Mouse (Mus musculus) kidney, postnatal 0 days (tissue): ENCODE measurements around the gene Lipn. TPM values are rescaled to one million over a fixed set of nuclear protein-coding genes. Genes with fewer than 3 reads are reported as not detected.

Source experiments
- ATAC-seq: fragments of 200-750 bp; cut with Nextera tagmentation; replicated peaks from 2 replicates; pipeline ENCODE4 v1.8.0; 2017; ENCODE audit warnings: low read depth, moderate number of reproducible peaks, moderate TSS enrichment, moderate library complexity; ENCODE audit not compliant: low FRiP score
- DNase-seq: peaks from one replicate; pipeline ENCODE4 v3.0.0-alpha.2; 2016; ENCODE audit warnings: low spot score
- H3K27ac ChIP-seq: fragments of 300-500 bp; sonication (generic); 2 replicates; pipeline ENCODE4 v1.5.1; 2014; ENCODE audit warnings: mild to moderate bottlenecking
- H3K27me3 ChIP-seq: fragments of 300-500 bp; sonication (generic); 2 replicates; pipeline ENCODE4 v1.6.1; 2014; ENCODE audit warnings: low read length, mixed read lengths; ENCODE audit not compliant: insufficient read depth
- H3K36me3 ChIP-seq: fragments of 300-500 bp; sonication (generic); 2 replicates; pipeline ENCODE4 v1.6.1; 2014; ENCODE audit warnings: low read length, mixed read lengths; ENCODE audit not compliant: insufficient read depth
- H3K4me1 ChIP-seq: fragments of 300-500 bp; sonication (generic); replicated peaks from 2 replicates; pipeline ENCODE4 v1.6.1; 2014; ENCODE audit warnings: antibody characterized with exemption, low read length, mixed read lengths; ENCODE audit not compliant: insufficient read depth
- H3K4me2 ChIP-seq: fragments of 300-500 bp; sonication (generic); 2 replicates; pipeline ENCODE4 v1.6.1; 2014; ENCODE audit warnings: mild to moderate bottlenecking, low read length, moderate library complexity, mixed read lengths
- H3K4me3 ChIP-seq: fragments of 300-500 bp; sonication (generic); replicated peaks from 2 replicates; pipeline ENCODE4 v1.5.1; 2014; ENCODE audit warnings: low read depth, low read length
- H3K9ac ChIP-seq: fragments of 300-500 bp; sonication (generic); 2 replicates; pipeline ENCODE4 v1.6.1; 2014; ENCODE audit warnings: low read depth, low read length
- H3K9me3 ChIP-seq: fragments of 300-500 bp; sonication (generic); replicated peaks from 2 replicates; pipeline ENCODE4 v1.6.1; 2016; ENCODE audit warnings: low read length, inconsistent platforms, mixed read lengths
- CTCF ChIP-seq: IDR thresholded peaks from 2 replicates; pipeline ENCODE4 v1.5.1; 2016; ENCODE audit warnings: antibody characterized with exemption, low read depth, mild to moderate bottlenecking, moderate library complexity
- WGBS: fragments of 180-500 bp; shearing (Covaris S2); extraction: QIAGEN DNeasy Blood & Tissue Kit; methylation state at CpG from one replicate; pipeline ENCODE4 v1.1.7; 2014; 5-methylcytosine and 5-hydroxymethylcytosine counted together
- microRNA-seq: library from miRNA; unstranded; fragments of <30 nt; microRNA quantifications from one replicate; pipeline ENCODE4, GENCODE M21; 2016
- polyA plus RNA-seq: library from polyadenylated mRNA; unstranded; fragments of >200 nt; fragmentation: Nextera tagmentation; extraction: Ambion mirVana; gene quantifications from 2 replicates; pipeline ENCODE4 v1.2.1, GENCODE M21; 2015

Lipn gene
- polyA plus RNA-seq, 1 experiment from 2014 or later: not detected

DNA sequence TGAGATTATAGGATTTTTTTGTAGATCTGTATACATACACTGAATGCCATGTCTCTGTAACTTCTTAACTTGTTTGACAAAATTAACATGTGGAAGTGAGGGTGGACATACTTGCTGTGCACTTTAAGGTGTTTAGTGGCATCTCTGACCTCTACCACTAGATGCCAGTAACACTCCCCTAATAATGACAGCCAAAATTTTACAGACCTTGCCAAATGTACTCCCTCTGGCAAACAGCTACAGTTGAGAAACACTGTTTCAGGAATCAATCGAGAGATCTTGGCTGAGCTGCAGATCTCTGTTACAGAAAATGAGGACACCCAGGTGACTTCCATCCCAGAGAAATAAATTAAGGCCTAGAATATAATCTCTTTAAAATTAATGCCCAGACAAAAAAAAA is 29.1 kb downstream of the Lipn start:
- Histone ChIP-seq H3K9ac (no peak overlapping the region), H3K27me3 (no peaks in the 10 kb centered on the region), H3K27ac (no peak overlapping the region), H3K4me2 (no peak overlapping the region), H3K4me1 (no peaks in the 10 kb centered on the region), H3K9me3 (no peaks in the 10 kb centered on the region), H3K4me3 (no peak overlapping the region), H3K36me3 (no peaks in the 10 kb centered on the region)
- TF ChIP-seq CTCF: peak; percentile 12; the same call in 1 of the 2 replicates
- ATAC-seq: no peak
- no peak for DNase-seq
- 68% methylated on average over 1 of the region's 1 CpGs for WGBS

DNA sequence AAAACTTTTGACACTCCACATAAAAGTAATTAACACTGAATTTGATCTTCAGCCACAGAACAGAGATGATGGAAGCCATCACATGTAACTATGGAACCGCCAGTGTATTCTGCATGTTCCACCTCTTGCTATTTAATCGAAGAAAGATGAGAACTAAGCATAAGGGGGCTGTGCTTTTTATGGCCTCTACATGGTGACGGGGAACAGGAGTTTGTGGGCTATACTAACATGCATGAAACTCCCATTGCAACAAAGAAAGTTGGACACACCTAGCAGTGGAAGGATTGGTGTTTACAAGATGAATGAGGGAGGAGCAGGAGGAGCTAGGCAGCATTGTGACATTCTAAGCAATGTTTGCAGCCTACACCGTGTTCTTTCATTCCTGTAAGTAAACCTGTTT is 33.5 kb downstream of the Lipn start, which contains the start of gene Lipm:
Lipm (plus strand) TSS at position 301 of the 400 bp plus-strand sequence.
- Histone ChIP-seq H3K9ac (no peak within 1 kb of the TSS), H3K4me1 (no peaks in the 10 kb centered on the region), H3K27ac (no peak within 1 kb of the TSS), H3K4me2 (no peak within 1 kb of the TSS), H3K4me3 (no peak within 1 kb of the TSS), H3K27me3 (no peaks in the 10 kb centered on the region), H3K9me3 (no peaks in the 10 kb centered on the region), H3K36me3 (no peaks in the 10 kb centered on the region)
- DNase-seq: no peak
- no peak for ATAC-seq
- TF ChIP-seq CTCF: no peak
- 77% methylated on average over 4 of the region's 4 CpGs for WGBS

- TF ChIP-seq CTCF: no peak
- WGBS: 83% methylated on average over 7 of the region's 7 CpGs
- no peaks in the 10 kb centered on the region for H3K27me3 ChIP-seq
- DNase-seq (no peak), ATAC-seq (no peak)
- H3K4me3 ChIP-seq: no peak overlapping the region
- no peaks in the 10 kb centered on the region for H3K36me3 ChIP-seq
- H3K9me3 ChIP-seq: no peaks in the 10 kb centered on the region
- no peak overlapping the region for H3K4me2 ChIP-seq
- H3K4me1 ChIP-seq: no peaks in the 10 kb centered on the region
- no peak overlapping the region for H3K9ac ChIP-seq
- H3K27ac ChIP-seq: no peak overlapping the region
Observed at GRCm38 (mm10) chr19:34101888-34102287, 34.7 kb downstream of the Lipn start.

DNA sequence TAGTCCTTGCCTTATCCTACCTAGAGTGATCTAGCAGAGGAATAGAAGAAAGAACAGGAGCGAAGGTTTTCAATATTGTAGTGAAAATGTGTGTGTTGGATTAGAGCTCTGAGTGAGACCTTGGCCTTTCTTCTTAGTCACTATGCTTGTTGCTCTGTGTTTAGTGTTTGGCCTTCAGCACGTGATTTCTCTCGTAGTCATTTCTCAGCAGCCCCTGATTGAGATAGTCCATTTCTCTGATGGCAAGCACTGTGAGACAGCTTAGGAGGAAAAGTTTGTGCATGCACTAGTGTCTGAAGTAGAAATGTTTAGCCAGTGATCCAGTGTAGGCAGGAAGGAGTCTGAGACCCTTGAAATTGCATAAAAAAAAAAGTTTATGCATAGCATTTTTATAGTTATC is 37.7 kb downstream of the Lipn start:
- no peak overlapping the region for H3K27ac ChIP-seq
- no peaks in the 10 kb centered on the region for H3K4me1 ChIP-seq
- no peak overlapping the region for H3K4me2 ChIP-seq
- WGBS: 90% methylated on average over 3 of the region's 3 CpGs
- TF ChIP-seq CTCF: no peak
- H3K9me3 ChIP-seq: no peaks in the 10 kb centered on the region
- H3K27me3 ChIP-seq: no peaks in the 10 kb centered on the region
- no peak overlapping the region for H3K4me3 ChIP-seq
- no peak for DNase-seq
- ATAC-seq: no peak
- H3K36me3 ChIP-seq: no peaks in the 10 kb centered on the region
- no peak overlapping the region for H3K9ac ChIP-seq

DNA sequence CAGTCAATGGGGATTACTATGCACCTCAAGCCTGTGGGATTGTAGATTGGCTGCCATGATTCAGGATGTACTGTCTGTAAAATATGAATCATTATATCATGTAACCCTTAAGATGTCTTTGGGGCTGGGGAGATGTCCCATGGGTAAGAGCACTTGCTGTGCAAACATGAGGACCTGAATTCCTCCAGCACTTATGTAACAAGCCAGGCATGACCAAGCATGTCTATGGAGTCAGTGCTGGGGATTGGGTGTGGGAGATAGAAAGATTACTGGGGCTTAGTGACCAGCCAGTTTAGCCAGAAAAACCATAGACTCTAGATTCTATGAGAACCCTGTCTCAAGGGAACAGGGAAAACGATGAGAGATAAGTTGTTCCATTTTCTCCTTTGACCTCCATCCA is 51.9 kb downstream of the Lipn start:
- no peak for ATAC-seq
- WGBS: 68% methylated on average over 1 of the region's 1 CpGs

DNA sequence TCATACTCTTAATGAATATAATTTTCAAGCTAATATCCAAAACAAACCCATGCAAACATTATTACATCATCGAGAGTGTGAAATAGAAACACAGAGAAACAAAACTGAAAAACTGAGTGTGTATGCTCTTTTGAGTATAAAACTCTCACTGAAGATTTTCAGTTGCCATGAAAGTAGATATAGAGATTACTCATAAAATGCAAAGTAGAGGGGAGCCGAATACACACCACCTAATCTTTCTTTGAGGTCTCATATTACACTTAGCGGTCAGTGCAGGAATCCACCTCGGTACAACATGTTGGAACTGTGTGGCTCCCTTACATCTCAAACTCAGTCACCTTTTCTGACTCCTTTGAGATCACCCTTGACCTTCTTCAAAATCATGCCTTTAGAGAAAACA is 52.5 kb downstream of the Lipn start:
- Histone ChIP-seq H3K4me1 (no peaks in the 10 kb centered on the region), H3K9me3 (no peaks in the 10 kb centered on the region), H3K27me3 (no peaks in the 10 kb centered on the region), H3K9ac (no peak overlapping the region), H3K27ac (no peak overlapping the region), H3K4me3 (no peak overlapping the region), H3K36me3 (no peaks in the 10 kb centered on the region), H3K4me2 (no peak overlapping the region)
- no peak for ATAC-seq
- WGBS: 43% methylated on average over 4 of the region's 4 CpGs
- TF ChIP-seq CTCF: no peak
- DNase-seq: no peak

More for the DNA sequence above, 51.9 kb downstream of the Lipn start:
- no peaks in the 10 kb centered on the region for H3K4me1 ChIP-seq
- no peak overlapping the region for H3K4me3 ChIP-seq
- no peak overlapping the region for H3K27ac ChIP-seq
- DNase-seq: no peak
- H3K36me3 ChIP-seq: no peaks in the 10 kb centered on the region
- no peak overlapping the region for H3K4me2 ChIP-seq
- H3K27me3 ChIP-seq: no peaks in the 10 kb centered on the region
- H3K9ac ChIP-seq: no peak overlapping the region
- no peaks in the 10 kb centered on the region for H3K9me3 ChIP-seq
- TF ChIP-seq CTCF: no peak

DNA sequence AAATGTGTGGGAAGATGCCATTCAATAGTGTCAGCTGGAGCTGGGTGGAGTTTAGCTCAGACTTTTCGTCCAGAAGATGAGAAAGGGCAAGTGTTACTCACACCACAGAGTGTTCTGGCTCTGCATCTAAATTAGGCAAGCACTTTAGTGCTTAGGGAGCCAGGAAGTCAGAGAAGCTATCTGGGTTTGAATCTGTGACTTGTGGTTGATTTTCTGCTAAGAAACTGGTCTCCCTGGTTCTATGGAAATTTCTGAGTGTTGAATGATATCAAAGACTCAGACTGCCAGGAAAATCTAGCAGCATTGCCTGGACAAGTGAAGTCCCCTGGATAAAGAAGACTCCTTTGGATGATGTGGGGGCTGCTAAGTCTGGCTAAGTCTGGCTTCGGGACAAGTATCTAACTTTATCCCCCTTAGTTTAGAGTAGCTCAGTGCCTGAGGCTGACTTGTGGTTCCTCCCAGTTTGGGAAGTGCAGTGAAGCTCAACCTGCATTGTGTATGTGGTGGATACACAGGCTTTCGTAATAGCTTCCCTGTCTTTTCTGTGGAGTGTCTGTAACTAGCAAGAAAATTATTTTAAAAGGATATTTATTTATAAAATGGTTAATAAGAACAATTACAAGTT is 53.1 kb downstream of the Lipn start:
- Histone ChIP-seq H3K4me3 (no peak overlapping the region), H3K9me3 (no peaks in the 10 kb centered on the region), H3K9ac (no peak overlapping the region), H3K4me2 (no peak overlapping the region), H3K4me1 (no peaks in the 10 kb centered on the region), H3K27ac (no peak overlapping the region), H3K27me3 (no peaks in the 10 kb centered on the region), H3K36me3 (no peaks in the 10 kb centered on the region)
- DNase-seq (no peak), ATAC-seq (no peak)
- WGBS: 49% methylated on average over 3 of the region's 3 CpGs
- TF ChIP-seq CTCF: no peak

Small RNA genes lying within 50 kb of the gene (microRNA-seq; reads per million reads assigned to microRNA genes)
- not detected for gene Gm23334

Other genes starting within 250 kb of the Lipn start
- 0.26 and 0.47 TPM in 2 replicates for gene Lipf, start 106.2 kb upstream of the Lipn start, polyA plus RNA-seq
- gene Lipk, start 59.1 kb upstream of the Lipn start, polyA plus RNA-seq: not detected in 2 replicates
- not detected in 2 replicates for gene Lipm, start 33.6 kb downstream of the Lipn start, polyA plus RNA-seq
- gene Ankrd22, start 98.7 kb downstream of the Lipn start, polyA plus RNA-seq: 0.05 and 0.14 TPM in 2 replicates
- gene Stambpl1, start 124.9 kb downstream of the Lipn start, polyA plus RNA-seq: 4.9 and 6.7 TPM in 2 replicates
- gene Acta2, start 188.2 kb downstream of the Lipn start, polyA plus RNA-seq: 450 and 526 TPM in 2 replicates
- 7.6 and 8.4 TPM in 2 replicates for gene Fas, start 223.3 kb downstream of the Lipn start, polyA plus RNA-seq